Mouse (Mus musculus) urinary bladder, adult 18-20 months (tissue): Measurements from ENCODE around the gene Atg13.

Experiments
- DNase-seq, 2 experiments: peaks; one replicate each; pipeline ENCODE4 v3.0.0; 2022; ENCODE audit warnings: low spot score in 2 of 2, mixed read lengths in 2 of 2

Gene Atg13

DNA sequence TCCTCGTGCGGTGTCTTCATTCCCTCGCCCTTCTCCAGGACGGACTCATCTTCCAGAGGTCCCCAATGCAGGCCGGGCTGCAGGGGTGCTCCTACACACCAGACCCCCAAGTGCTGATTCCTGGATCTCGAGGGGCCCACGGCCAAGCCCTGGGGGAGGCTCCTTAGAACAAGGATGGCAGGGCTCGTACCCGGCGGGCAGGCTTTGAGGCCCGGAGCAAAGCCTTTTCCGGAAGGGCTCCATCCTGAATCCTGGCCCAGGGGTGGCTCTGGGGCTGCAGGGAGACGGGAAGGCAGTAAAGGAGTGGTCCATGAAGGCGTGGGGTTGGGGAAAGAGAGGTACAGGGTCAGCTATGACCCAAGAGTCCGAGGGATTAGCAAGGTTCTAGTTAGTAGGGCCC lies 61.2 kb downstream of the Atg13 start:
- no peak for DNase-seq

DNA sequence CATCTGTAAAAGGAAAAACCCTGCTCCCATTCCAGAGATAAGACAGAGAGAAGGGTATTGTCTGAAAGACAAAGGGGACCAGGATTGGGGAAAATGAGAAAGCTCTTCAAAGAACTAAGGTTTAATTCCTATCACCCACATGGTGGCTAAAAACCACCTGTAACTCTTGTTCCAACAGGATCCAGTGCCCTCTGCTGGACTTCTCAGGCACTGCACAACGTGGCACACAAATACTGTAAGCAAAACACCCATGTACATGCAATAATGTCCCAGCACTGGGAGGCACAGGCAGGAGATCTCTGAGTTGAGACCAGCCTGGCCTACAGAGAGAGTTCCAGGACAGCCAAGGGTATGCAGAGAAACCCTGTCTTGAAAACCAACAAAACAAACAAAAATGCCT lies 63.6 kb downstream of the Atg13 start:
- DNase-seq: no peak

DNA sequence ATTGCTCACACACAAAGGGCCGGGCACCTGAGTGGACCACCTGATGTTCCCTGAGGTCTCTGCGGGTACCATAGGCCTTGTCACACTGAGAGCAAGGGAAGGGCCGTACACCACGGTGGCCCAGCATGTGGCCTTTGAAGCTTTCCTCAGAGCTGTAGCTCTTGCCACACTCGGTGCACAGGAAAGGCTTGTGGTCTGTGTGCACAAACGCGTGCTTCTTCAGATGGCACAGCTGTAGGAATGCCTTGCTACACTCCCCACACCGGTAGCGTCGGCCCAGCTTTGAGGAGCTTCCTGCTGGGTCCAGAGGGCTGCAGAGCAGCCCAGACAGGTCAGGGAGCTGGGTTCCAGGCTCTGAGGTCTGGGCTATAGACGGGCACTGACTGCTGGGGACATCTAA lies 64.6 kb downstream of the Atg13 start:
- no peak for DNase-seq

DNA sequence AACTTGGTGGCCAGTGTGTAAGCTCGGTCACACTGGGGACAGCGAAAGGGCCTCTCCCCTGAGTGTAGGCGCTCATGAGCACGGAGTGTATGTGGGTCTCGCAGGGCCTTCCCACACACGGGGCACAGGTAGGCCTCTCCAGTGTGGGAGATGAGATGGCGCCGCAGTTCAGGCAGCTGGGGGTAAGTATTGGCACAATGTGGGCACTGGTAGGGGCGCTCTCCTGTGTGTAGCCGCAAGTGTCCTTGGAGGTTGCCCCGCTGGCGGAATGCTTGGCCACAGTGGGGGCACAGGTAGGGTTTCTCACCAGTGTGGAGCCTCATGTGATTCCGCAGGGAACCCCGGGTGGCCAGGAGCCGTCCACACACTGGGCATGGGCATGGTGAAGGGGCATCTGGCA lies 65.0 kb downstream of the Atg13 start:
- no peak for DNase-seq

DNA sequence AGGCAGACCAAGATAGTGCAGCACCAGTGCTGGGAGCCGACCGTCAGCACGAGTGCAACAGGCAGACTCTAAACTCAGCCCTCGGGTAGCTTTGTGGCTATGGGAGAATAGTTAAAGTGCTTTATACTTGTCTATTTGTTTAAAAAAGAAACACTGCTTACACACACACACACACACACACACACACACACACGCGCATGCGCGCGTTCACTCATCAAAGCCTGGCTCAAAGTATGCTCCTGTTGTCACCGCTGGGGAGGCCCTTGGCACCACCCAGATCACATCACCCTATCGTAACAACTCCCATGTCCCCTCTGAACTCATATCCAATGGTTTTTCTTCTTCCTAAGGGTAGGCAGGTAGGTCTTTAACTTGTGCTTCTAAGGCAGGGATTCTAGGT lies 66.4 kb downstream of the Atg13 start:
- no peak for DNase-seq

DNA sequence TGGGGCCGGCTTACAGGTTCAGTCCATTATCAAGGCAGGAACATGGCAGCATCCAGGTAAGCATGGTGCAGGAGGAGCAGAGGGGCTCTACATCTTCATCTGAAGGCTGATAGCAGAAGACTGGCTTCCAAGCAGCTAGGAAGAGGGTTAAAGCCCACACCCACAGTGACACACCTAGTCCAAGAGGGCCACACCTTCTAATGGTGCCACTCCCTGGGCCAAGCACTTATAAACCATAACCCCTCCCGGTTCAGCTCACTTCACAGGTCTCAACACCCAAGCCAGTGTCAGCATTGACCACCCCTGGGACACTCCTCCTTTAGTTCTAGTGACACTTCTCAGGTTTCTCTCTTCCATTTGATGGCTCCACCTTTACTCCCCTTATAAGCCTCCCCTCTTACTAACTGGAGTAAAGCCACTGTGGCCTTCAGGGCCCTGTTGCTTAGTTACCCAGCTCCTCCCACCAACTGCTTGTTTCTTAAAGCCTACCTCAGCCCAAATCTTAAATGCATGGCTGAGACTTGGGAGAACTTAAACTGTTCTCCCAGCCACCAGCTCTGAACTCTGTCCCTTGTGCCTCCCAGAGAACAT lies 67.5 kb downstream of the Atg13 start:
- DNase-seq: no peak

DNA sequence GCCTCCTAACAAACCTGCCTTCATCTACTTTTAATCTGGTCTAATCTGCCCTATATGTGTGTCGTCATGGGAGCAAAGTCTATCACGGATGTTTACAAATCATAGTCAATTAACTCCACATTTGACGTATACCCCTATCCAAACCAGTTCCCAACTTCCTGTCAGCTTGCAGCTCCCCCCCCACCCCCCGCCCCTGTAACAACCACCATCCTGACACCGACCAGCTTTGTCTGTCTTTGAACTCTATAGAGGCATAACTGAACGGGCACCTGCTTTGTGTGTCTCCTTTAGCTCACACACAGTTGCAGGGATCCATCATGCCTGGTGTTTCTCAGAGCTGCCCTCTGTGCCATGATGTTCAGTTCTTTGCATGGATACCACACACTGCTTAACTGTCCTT lies 71.4 kb downstream of the Atg13 start:
- DNase-seq: no peak

DNA sequence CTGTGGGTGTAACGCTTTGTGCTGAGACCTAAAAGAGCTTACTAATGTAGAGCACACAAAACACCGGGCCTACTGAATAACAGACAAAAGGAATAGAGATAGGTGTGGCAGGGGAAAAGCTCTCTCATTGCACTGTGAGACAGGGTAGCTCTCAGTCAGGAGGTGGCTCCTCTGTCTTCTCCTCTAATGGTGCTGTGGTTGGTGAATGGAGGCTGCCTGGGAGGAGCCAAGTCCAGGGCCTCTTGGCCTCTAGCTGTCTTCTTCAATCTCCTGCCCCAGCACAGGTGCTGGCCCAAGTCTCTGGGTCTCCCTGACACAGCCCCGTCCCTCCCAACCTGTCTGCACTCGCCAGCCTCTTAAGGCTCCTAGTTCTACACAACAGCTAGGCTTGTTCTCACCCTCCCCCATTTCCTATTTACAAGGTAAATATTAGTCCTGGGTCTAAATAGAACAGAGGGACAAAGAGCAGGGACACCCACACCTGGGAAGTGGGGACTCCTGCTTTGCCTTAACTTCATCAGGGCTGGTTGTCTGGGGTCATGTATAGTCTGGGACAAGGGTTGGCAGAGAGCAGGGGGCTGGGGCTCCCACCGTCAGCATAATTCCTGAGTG lies 73.5 kb downstream of the Atg13 start:
- DNase-seq: peak in 1 of 2 experiments; percentile 48

DNA sequence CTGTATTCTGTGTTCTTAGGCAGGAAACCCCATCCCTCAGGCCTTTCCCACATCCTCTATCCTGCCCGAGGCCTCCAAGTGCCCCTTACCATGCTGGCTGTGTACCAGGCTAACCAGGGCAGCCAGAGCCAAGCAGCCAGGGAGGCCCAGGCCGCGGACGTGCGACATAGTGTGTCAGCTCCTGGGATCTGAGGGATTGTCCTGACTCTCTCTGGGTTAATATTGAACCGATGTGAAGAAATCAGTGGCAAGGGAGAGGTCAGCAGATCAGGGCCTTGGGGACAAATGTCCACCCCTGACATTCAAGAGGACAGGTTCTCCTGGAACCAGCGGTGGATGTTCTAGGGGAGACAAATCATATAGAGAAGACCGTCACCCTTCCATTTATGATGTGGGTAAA lies 74.1 kb downstream of the Atg13 start, which contains the start of gene F2:
Gene F2 (minus strand): TSS at position 186 of the 400 bp plus-strand sequence.
- no peak for DNase-seq

DNA sequence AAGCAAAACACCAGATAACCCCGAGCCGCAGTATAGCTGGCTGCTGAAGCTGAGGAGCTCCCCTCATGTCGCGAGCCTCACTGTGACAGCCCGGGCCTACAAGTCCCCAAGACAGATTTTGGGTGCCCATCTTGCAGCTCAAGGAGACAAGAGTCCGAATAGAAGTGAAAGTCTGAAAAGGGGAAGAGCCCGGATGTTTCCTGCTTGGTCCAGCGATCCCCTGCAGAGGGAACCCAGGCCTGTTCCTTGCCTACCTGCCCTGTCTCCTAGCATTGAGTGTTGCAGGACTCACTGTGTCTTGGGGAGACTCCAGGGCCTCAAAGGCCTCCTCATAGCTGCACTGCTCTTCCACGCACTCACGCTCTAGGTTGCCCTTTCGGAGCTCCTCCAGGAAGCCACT lies 74.9 kb downstream of the Atg13 start:
- no peak for DNase-seq

DNA sequence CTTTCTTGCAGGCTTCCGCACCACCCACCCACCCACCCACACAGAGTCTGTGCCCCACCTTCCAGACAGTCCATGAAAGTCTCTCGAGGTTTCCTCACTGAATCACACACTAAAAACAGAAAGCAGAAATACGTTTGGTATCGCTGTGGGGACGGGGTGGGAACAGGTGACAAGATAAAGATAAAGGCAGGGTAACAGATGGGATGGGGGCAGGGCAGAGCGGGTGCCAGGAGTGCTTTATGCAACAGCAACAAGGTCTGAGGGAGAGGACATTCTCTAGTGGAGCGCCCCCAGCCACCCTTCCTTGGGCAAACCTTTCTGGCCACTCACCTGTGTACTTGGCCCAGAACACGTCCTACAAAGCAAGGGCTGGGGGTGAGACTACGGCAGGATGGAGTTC lies 75.5 kb downstream of the Atg13 start:
- no peak for DNase-seq

DNA sequence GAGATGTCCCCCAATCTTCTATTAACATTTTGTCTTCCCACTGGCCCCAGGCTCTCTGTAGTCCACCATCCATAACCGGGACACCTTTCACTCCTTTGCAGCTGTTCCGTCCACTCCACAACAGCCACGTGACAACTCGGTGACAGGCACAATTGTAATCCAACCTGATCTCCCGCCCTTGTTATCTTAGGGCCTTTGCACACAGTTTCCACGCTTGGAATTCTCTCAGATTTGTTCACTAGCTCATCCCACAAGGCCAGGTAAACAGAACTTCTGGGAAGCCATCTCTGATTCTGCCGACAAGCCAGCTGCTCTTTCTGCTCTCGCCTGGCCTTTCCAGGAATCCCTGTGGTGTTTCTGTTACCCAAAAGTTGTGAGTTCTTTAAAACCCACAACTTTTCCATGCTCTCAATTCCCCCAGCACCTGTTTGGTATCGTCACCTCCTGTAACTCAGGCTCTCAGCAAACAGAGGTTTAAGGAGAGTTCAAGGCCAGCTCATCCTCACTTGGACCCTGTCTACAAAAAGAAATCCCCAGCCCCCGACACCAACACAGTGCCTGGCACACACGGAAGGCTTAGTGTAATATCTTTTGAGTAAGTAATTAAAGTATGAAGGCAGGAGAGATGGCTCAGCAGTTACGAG lies 76.9 kb downstream of the Atg13 start:
- no peak for DNase-seq

DNA sequence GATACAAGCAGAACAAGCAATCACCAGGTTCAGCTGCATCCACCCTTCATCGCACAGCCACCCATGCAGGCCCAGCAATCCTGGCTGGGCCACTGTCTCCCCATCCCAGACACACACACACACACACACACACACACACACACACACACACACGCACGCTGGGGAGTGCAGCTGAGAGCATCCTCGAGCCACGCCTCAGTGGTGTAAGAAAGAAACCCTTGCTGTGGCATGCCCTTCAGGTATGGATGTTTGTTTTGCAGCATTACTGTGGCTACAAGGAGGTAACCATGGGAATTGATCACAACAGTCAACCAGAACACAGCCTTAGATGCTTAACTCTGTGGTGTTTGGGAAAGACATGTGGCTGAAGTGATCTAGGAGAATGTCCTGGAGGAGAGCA lies 78.1 kb downstream of the Atg13 start:
- no peak for DNase-seq

DNA sequence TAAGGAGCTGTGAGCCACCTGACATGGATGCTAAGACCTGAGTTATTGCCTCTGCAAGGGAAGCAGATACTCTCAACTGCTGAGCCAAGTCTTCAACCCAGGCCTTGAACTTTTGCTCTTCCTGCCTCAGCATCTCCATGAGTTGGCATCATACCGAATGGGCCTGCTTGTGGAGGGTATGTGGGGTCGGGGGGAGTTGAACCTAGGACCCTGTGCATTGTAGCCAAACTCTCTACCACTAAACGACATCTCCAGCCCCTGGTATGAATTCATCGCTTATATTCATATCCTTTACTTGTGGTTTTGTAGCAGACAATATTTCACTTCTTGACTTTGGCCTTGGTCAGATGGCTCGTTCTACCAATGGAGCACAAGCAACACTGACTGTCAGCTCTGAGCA lies 78.5 kb downstream of the Atg13 start:
- DNase-seq: no peak

DNA sequence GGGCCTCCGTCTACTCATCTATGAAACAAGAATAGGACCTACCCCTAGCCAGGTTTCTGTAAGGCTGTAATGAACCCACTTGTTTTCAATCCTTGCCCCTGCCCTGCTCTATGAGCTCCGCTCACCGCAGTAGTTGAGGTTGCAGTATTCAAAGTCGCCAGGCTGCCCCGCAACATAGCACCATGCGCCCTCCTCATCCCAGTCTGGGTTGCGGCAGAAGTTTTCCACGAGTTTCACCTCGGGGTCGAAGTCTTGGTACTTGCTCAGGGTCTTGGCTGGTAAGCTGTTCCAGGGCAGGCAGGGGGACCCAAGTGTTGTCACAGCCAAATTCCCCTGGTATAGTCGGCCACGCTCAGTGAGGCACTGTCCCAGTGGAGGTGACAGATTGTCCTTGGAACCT lies 80.0 kb downstream of the Atg13 start:
- DNase-seq: no peak

DNA sequence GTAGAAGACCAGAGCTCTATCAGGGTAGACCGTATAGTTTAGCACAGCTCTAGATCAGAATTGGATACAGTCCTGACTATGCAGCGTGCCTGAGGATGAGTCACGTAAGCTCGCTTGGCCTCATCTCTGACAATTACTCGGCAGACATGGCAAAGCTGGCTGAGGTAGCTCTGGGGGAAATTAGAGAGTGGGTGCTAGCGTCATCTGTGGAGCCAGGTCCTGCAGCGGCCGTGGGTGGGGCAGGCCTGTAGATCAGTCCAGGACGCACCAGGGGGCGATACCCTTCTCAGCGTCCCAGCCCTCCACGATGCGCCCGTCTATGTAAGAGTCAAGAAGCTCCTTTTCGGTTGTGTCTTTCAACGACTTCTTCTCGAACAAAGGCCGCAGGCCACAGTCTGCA lies 80.7 kb downstream of the Atg13 start:
- no peak for DNase-seq

DNA sequence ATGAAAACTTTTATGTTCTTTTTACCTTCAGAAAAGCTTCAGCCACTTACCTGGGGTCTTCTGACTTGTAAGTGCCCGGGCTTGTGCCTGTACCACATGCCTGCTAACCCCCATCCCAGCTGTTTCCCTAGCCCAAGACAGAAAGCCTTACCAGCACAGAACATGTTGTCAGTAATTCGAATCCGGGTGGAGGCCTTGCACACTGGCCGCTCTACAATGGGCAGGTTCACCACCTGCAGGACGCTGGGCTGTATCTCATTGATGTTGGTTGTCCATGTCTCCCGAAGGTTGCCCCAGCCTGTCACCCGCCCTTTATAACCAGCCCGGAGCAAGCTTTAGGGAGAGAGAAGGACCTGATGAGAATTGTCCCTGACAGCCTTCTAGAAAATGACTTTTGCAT lies 82.2 kb downstream of the Atg13 start:
- no peak for DNase-seq

DNA sequence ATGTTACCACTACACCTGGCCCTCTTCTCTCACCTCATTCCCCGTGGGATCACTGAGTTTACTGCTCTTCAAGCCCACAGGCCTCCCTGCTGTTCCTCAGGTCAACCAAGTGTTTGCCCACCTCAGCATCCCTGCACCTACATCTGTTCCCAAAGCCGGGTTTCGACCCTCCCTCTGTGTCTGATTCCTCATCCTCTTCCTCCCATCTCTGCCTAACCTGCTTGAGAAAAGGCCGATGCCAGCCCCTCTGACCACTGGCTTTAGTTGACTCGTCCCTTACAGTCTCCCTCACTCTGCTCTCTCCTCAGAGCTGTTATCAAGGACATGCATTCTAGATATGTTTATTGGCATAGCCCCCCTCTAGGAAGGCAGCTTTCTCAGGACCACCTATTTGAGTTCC lies 82.9 kb downstream of the Atg13 start:
- DNase-seq: no peak
